Mouse (Mus musculus): Measurements from ENCODE around the gene H13.

Gene H13

DNA sequence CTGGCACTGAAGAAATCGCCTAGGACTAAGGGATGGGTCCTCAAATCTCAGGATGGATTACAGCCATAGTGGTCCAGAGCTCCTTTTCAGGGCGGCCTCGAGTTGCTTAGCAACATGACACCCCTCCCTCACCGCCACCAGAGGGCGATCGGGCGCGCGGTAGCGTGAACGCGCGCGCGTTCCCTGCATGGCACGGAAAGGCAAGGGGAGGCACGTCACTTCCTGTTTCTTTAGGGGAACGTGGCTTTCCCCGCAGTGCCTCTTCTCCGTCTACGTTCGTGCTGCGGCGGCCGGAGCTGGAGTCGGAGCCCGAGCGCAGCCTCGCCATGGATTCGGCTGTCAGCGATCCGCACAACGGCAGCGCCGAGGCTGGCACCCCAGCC lies at the start of gene H13:
H13 (plus strand) TSS at position 206 of the 383 bp plus-strand sequence.
- DNase-seq (ENCODE audit: low spot score), result peak; percentile 93

DNA sequence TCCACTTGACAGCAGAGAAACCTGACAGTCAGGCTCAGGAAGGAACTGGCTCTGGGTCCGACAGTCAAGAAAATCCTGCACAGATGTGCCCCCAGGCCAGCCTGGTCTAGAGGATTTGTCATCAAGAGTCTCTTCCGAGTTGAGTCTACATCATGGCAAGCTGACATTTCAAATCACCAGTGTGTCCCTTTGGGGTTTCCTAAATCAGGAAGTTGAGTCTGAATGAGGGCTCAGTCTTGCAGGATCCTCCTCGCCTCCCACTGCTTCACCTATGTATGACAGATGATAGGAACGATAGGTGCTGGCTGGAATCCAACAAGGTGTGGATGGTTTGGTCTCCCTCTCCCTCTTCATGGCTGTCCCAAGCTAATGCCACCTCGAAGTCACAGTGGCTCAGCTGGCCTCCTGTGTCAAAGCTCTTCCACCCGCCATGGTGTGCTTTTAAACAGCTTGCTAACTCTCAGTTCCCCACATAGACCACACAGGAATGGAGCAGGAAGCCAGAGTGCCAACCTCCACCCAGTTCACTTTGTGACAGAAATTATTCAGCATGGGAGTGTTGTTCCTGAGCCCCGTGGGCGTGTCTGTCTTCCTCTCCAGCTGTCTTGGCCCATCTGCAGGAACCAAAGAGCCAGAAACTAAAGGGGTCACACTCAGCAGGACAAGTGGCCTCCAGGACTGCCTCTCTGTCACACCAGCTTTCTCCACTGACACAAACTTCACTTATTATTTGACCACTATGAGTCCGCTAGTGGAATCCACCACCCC lies 48.7 kb upstream of the H13 start:
- DNase-seq (ENCODE audit: low spot score), result peak; percentile 70

DNA sequence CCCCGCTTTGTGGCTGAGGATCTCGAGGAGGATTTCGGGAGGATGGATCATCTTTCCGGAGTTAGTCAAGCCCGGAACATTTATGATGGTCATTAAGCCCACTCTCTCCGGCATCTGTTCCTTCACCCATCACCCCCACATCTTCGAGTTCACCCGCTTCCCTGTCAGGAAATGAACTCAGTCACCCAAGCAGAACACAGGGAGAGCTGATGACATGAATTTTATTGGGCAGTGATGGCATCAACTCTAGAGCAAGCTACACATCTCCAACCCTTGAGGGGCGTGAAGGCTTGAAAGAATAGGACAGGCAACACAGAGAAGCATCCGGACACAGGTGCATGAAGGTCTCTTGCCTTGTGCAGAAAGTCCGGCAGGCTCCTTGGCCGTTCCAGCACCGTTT lies 47.1 kb upstream of the H13 start:
- no peak for DNase-seq (ENCODE audit: low spot score)

DNA sequence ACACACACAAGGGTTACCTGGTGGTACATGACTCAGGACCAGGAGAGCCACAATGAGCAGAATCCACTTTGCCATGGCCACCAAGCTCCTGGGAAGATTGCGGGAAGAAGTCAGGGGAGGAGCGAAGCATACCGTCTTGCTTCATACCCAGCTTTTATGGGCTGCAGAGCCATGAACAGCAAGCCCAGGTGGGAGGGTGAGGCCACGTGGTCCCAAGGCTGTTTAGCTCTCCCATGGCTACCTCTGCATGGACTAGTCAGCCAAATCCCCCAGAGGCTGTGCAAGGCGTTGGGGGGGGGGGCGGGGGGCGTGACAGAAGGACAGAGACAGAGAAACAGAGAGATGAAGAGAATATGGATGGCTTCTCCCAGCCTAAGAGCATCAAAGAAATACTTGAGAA lies 46.3 kb upstream of the H13 start, which contains the start of gene Defb25:
Defb25 (minus strand) TSS at position 101 of the 400 bp plus-strand sequence.
- DNase-seq (ENCODE audit: low spot score), result no peak

DNA sequence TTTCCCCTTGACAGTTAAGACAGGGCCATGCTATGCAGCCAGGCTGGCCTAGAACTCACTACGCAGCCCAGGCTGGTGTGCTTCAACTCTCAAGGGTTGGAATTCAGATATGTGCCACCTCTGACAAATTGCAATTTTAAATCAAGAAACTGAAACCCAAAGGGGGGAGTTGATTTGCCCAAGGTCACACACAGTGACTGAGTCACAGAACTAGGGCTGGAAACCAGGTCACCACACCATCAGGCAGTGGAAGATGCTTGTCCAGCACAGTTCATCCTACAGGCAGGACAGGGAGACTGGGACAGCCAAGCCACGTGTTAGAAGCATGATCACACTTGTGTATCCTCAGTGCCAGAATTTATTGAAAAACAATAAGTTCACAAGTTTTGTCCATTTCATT lies 44.7 kb upstream of the H13 start:
- no peak for DNase-seq (ENCODE audit: low spot score)

DNA sequence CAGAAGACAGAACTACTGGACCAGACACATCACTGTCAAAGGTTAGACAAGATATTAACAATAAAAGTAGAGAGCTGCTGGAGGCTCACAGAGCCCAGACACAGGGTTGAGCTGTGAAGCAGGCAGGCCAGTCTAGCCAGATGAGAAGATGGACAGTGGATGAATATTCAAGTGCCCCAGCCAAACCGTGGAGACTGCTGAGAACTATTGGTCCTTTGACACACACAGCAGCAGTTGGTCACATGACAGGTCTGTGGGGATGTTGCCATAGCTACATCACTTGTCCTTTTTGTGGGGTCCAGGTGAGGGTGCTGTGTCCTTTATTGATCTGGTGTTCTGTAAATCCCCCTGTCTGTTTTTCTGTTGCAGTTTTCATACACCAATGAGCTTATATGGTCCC lies 44.0 kb upstream of the H13 start:
- no peak for DNase-seq (ENCODE audit: low spot score)

DNA sequence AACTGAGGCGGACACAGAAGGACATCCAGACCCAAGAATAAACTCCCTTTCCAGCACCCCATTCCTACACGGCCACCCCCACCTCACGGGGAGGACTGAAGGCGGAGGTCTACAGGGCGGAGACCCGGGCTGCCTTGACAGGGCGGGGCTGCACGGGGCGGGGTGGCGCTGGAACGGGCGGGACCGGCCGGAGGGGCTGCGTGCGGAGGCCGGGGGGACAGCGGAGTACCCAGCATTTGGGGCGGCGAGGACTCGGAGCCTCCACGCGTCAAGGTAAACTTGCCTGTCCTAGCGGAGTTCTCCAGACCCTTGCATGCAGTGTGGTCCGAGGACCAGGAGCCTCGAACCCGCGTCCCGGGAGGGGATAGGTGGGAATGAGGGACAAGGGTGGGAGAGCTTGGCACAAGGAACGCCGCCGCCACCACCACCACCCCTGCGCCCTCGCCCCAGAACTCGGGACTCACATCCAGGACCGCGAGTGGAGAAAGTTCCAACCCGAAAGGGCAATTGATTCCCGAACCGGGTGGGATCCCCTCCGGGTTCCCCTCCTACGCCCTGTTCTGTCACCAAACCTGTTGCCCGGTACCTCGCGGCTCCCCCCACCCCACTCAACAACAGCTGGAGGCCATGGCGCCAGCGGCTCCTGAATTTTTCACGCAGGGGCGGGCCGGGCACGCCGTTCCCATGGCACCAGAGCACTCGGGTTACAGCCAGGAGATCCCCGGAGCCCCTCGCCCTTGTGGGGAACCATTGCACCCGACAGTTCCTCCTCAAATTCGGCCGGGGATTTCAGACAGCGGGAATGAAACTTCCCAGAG lies 42.3 kb upstream of the H13 start, which contains the start of gene Rem1:
Rem1 (plus strand) TSS at position 178 of the 818 bp plus-strand sequence.
- no peak for DNase-seq (ENCODE audit: low spot score)

DNA sequence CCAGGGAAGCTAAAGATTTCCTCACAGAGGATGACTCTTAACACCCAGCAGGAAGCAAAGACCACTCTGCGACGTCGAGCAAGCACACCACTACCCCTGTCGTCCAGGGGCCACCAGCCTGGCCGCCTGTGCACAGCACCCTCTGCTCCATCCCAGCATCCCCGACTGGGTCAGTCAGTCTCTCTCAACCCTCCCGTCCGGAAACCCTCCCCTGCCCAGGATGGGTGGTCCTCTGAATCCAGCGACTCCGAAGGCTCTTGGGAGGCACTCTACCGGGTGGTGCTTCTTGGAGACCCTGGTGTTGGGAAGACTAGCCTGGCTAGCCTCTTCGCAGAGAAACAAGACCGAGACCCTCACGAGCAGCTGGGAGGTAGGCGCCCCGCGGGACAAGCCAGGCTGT lies 41.2 kb upstream of the H13 start:
- no peak for DNase-seq (ENCODE audit: low spot score)

DNA sequence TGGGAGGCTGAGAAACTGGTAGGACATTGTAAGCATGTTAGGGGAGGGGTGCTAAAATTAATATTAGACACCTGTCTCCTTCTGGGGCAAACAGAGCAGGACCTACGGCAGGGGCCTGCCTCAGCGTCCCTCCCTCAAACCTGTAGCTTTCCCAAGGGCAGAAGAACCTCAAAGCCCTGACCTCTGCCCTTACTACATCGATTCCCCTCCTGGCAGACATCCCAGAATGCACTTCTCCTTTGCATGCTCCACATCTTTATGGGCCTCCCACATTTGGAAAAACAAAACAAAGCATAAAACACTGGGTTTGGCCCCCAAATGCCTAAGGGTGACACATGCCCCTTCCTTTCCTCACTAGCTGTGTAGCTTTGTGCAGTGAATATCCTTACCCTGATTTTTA lies 40.0 kb upstream of the H13 start:
- DNase-seq (ENCODE audit: low spot score), result no peak

DNA sequence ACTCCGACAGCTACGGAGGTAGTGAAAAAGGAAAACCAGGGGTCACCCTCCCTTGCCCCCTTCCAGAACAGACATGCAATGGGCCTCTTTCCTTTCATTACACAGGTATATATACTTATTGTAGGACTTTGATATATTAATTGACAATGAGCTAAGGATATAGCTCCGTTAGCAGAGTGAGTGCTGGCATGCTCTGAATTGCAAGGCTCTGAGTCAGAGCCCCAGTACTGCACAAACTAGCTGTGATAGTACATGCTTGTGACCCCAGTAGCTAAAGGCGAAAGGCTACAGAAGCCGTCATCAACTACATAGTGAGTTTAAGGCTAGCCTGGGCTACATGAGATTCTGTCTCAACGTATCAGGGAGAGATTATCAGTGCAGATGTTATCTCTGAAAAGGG lies 39.4 kb upstream of the H13 start:
- DNase-seq (ENCODE audit: low spot score), result no peak

DNA sequence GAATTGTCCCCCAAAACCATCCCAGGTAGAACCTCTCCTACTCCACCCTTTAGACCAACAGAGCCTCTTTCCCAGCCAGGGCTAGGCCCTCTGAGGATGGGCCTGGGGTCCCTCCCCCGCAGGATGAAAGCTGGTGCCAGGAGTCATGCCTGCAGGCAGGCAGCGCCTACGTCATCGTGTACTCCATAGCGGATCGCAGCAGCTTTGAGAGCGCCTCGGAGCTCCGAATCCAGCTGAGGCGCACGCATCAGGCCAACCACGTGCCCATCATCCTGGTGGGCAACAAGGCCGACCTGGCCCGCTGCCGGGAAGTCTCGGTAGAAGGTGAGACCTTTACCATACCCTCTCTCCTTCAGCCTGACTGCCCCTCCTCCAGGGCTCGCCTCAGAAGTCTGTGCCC lies 35.9 kb upstream of the H13 start:
- no peak for DNase-seq (ENCODE audit: low spot score)

DNA sequence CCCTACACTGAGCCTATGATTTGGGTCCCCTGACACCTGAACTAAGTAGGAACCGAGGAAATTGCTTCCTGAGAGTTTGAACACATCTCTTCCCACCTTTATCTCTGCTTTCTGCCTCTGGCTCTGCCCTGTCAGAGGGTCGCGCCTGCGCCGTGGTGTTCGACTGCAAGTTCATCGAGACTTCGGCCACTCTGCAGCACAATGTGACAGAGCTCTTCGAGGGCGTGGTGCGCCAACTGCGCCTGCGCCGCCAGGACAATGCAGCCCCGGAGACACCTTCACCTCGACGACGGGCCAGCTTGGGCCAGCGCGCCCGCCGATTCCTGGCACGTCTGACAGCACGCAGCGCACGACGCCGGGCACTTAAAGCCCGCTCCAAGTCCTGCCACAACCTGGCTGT lies 35.0 kb upstream of the H13 start:
- no peak for DNase-seq (ENCODE audit: low spot score)

DNA sequence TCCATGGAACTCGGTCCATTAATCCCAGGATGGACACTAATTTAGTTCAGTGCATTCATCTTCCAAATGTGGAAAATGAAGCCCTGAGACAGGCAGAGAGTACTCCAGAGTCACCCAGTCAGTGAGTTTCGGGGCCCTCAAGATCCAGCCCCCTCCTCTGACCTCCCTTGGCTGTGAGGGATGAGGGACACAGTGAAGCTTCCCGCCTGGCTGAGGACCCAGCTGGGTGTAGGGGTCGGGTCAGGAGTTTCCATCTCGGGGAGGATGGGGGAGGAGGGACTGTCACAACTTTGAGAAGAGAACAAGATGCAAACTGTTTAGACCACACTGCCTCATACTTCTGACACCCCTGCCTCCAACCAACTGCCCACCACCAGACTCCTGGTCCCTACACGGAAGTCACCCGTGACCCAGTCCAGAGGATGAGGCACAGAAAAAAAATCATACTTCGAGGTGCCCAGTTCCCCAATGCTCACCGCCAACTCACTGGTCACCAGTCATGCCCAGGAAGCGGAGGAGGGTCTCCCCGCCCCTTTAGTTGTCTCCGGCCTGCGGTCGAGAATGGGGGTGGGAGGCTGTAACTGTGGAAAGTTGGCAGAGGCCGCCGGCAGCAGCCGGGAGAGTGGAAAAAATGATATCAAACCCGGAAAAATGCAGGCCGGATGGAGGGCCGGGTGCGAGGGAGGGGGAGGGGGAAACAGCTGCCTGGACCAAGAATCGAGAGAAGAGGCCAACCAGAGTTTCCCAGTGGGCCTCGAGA lies 32.8 kb upstream of the H13 start:
- DNase-seq (ENCODE audit: low spot score), result no peak

DNA sequence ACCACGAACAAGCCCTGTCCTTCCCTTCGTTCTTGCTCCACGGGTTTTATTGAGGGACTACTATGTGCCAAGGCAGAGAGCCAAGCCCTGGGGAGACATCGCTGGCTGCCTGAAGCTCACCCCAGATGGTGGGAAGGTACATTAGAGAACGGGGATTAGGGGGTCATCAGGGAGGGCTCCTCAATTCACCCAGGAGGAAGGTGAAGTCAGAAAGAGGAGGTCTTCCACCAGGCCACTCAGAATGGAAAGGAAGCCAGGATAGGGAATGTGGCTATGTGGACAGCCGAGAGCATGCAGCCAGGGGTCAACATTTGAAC lies 32.3 kb upstream of the H13 start:
- no peak for DNase-seq (ENCODE audit: low spot score)

DNA sequence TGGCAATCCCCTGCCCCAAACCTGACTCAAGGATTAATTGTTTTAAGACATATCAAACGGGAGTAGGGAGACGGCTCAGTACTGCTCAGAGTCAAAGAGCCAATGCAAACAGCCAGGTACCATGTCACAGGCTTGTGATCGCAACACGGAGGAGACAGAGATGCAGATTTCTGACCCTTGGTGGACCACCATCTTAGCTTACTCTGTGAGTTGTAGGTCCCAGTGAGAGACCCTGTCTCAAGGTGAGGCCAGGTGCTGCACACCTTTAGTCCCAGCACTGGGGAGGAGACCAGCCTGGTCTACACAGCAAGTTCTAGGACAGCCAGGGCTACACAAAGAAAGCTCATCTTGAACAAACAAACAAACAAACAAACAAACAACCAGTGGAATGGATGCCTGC lies 31.9 kb upstream of the H13 start:
- no peak for DNase-seq (ENCODE audit: low spot score)

DNA sequence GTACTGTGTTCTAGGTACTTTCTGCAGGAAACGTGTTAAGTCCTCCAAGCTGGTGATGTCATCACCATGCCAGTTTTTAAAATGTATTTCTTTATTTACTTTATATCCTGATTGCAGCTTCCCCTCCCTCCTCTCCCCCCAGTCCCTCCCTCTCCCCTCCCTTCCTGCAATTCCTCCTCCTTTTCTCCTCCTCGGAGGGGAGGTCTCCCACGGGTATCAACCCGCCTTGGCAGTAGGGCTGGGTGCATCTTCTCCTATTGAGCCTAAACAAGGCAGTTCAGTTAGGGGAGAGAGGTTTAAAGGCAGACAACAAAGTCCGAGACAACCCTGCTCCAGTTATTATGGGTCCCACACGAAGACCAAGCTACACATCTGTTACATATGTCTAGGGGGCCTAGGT lies 30.4 kb upstream of the H13 start:
- no peak for DNase-seq (ENCODE audit: low spot score)

DNA sequence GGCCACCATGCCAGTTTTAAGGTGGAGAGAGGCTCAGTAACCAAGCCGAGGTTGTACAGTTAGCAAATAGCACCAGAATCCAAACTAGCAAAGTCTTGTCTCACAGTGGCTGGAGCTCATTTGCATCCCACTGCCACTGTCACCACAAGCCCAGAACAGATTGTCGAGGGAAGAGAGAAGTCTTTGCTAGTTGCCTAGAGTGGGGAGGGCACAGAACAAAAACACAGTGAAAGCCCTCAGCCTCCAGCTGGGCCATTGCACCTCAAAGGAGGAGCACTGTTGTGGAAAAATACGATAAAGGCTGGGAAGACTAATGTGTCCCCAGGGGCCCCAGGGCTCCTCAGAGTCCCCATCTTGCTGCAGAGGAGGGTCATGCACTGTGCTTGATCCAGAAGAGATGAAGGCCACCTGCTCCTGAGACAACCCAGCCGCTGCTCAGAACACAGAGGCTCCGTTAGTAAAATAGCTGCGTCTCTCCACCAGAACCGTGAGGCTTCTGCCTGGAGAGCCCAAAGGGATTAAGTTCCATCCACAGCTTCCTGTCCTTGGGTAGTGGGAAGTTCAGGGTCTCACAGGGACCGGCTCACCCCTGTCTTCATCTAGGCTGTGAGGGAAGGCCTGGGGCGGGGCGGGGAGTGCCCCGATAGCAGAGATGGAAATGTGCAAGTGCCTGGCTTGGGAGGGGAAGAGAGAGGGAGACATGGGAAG lies 29.7 kb upstream of the H13 start:
- no peak for DNase-seq (ENCODE audit: low spot score)

DNA sequence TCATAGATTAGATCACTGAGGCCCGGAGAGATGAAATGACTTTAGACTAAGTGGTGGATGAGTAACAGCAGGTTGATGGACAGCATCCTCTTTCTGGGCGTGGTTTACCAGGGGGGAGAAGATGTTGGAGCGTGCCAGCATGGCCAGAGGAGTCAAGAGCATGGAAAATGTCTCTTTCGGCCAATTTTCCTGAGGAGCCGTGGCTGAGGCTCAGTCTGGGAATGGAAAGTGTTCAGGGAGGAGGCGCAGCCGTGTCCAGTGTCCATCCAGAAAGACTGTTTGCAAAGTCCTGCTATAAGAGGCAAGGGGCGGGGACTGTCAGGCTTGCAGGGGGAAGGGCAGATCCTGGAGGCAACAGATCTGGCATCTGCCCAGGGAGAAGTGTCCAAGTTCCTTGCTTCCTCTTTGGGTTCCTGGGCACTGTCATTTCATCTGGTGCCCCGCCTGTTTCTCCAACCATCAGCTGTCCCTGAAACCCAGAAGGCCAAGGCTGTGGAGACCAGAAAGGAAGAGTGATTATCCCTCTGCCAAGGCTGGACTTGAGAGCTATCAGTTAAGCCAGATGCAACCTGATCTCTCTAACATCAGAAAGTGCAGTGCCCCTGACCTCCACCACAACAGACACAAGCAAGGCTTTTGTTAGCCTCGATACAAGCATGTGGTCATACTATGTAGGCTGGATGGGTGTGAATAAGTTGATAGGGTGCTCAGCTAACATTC lies 16.2 kb upstream of the H13 start:
- peak; percentile 74 for DNase-seq (ENCODE audit: low spot score)

DNA sequence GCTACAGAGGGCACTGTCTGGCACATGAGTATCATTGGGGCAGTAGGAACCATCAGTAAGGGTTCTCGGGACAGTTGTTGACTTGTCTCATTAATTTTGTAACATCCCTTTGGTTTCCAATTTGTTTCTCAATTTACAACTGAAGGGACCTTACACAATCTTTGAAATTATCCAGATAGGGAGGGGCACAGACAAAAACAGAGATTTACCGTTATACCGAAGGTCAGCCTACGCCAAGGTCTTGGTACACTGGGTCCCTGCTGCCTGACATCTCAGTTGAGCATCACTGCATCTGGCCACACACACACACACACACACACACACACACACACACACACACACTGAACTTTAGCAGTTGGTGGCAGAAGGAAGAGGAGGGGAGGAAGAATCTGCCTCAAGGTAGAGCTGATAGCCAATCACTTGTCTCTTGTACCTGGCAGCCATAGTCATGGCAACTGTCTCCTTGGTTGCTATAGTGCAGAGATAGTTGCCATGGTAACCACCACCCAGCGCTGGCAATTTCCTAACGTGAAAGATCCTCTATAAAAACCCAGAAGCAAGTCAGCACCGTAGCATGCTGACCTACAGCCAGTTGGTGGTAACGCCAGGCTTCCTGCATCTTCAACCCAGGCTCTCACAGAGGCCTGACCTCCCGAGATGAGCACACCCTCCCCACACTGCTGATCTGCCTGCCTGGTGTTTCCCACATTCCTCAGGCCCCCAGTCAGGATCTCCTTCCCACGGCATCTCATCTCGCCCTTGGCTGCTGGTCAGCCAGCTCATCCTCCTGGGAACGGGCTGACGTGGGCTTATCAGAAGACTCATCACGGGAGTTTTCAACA lies 15.2 kb upstream of the H13 start:
- DNase-seq (ENCODE audit: low spot score), result peak; percentile 39

DNA sequence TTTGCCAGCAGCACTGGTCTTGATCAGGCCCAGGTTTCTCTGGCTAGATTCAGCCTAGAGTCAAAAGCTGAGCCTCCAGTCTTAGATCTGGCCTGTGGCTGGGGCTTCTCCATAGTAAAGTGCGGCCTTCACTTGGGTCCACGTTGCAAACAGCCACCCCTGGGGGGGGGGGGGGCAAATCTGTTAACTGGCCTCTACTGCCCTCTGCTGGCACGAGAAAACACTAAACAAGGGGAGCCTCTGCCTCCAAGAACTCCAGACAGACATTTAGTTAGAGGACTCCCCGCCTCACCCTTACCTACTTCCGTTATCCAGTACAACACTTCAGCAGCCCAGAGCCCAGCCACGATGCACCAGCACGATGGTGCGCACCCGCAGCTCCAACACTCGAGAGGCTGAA lies 11.9 kb upstream of the H13 start:
- DNase-seq (ENCODE audit: low spot score), result peak; percentile 62

DNA sequence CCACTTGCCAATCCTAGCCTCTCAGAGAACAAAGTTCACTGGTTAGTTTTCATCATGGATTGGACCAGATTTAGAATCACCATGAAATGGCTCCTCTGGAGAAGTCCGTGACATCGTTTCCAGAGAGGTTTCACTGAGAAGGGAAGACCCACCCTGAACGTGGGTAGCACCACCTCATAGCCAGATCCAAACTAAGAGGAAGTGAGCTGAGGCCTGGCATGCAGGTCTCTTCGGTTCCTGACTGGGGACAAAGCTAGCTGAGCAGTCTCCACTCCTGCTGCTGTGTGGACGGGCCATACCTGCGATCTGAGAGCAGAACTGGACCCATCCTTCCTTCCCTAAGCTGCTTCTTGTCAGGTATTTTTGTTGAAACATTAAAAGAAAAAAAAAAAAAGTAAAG lies 8.1 kb upstream of the H13 start:
- DNase-seq (ENCODE audit: low spot score), result no peak
